Mouse (Mus musculus): ENCODE measurements around the gene Olfr878.

- no peak for TF ChIP-seq CTCF (IDR thresholded peaks at IDR 0.05)
- no peak for TF ChIP-seq EP300 (IDR thresholded peaks at IDR 0.05)
Measured at GRCm38 (mm10) chr9:37941167-37941566, 23.5 kb downstream of the Olfr878 start.
